Mouse (Mus musculus) left cerebral cortex, adult 18-20 months (tissue): ENCODE data around the gene Gm9936. TPM values are rescaled to one million over a fixed set of nuclear protein-coding genes. Genes with fewer than 3 reads are reported as not detected.
"Not testable (repeated sequence)": the region's sequence is repeated elsewhere in the genome, so short reads cannot be mapped to it uniquely, and the experiment has no call there.

ENCODE experiments used
- DNase-seq, 2 experiments: peaks; one replicate each; pipeline ENCODE4 v3.0.0; 2021 to 2022; ENCODE audit warnings: low spot score in 2 of 2, mixed read lengths in 1 of 2
- total RNA-seq, 2 experiments: library from RNA; stranded (reverse); gene quantifications; 2 replicates each; pipeline ENCODE4 v1.2.3; 2021

Gm9936 gene
- total RNA-seq, 2 experiments from 2014 or later, result 0.74 to 1.2 TPM

GRCm38 (mm10) chr5:114842155-114842554 is 16.3 kb downstream of the Gm9936 start:
- DNase-seq, result not testable (repeated sequence)

- not testable (repeated sequence) for DNase-seq
These were observed 18.0 kb downstream of the Gm9936 start for GRCm38 (mm10) chr5:114840481-114840880.

- no peak for DNase-seq
These were observed 21.6 kb downstream of the Gm9936 start for GRCm38 (mm10) chr5:114836886-114837285.

GRCm38 (mm10) chr5:114829740-114830139 is 28.7 kb downstream of the Gm9936 start:
- no peak for DNase-seq

- DNase-seq, result no peak
These were observed 31.1 kb downstream of the Gm9936 start for GRCm38 (mm10) chr5:114827427-114827826.

- peak in 1 of 2 experiments; percentile 34 for DNase-seq
These were observed 32.3 kb downstream of the Gm9936 start for GRCm38 (mm10) chr5:114825978-114826691.

GRCm38 (mm10) chr5:114824197-114824596 is 34.3 kb downstream of the Gm9936 start:
- peak; percentile 38 to 60 for DNase-seq

GRCm38 (mm10) chr5:114822796-114823688 is 35.4 kb downstream of the Gm9936 start, which contains the start of gene 1500011B03Rik:
Gene 1500011B03Rik, minus strand, starts transcription at chr5:114823468.
- DNase-seq, result peak; percentile 77

GRCm38 (mm10) chr5:114818124-114818523 is 40.4 kb downstream of the Gm9936 start:
- DNase-seq, result no peak

- no peak for DNase-seq
These were observed 41.9 kb downstream of the Gm9936 start for GRCm38 (mm10) chr5:114816599-114816998.

- DNase-seq, result peak; percentile 90 to 94
These were observed 44.8 kb downstream of the Gm9936 start for GRCm38 (mm10) chr5:114813525-114814181.

GRCm38 (mm10) chr5:114809826-114810225 is 48.7 kb downstream of the Gm9936 start:
- DNase-seq, result no peak

- no peak for DNase-seq
These were observed 49.2 kb downstream of the Gm9936 start for GRCm38 (mm10) chr5:114809181-114809756.

GRCm38 (mm10) chr5:114808385-114808784 is 50.1 kb downstream of the Gm9936 start:
- no peak for DNase-seq

- DNase-seq, result no peak
These were observed 50.6 kb downstream of the Gm9936 start for GRCm38 (mm10) chr5:114807893-114808292.

- DNase-seq, result no peak
These were observed 51.0 kb downstream of the Gm9936 start for GRCm38 (mm10) chr5:114807468-114807867.

- no peak for DNase-seq
These were observed 51.4 kb downstream of the Gm9936 start for GRCm38 (mm10) chr5:114807063-114807462.

- DNase-seq, result no peak
These were observed 51.8 kb downstream of the Gm9936 start for GRCm38 (mm10) chr5:114806636-114807035.
